Mouse (Mus musculus): ENCODE measurements around the gene Asb10.
A peak's percentile ranks its signal among the peaks of the same experiment; 100 is the strongest.

Gene Asb10

GRCm38 (mm10) chr5:24492546-24493285, 48.1 kb downstream of the Asb10 start:
- no peak for DNase-seq (ENCODE audit: low read depth, low spot score)

GRCm38 (mm10) chr5:24490413-24490920, 50.3 kb downstream of the Asb10 start:
- no peak for DNase-seq (ENCODE audit: low read depth, low spot score)

- no peak for DNase-seq (ENCODE audit: low read depth, low spot score)
These were observed 54.0 kb downstream of the Asb10 start for GRCm38 (mm10) chr5:24486738-24487137.

GRCm38 (mm10) chr5:24486097-24486496, 54.7 kb downstream of the Asb10 start:
- DNase-seq (ENCODE audit: low read depth, low spot score) = peak; percentile 90

DNA sequence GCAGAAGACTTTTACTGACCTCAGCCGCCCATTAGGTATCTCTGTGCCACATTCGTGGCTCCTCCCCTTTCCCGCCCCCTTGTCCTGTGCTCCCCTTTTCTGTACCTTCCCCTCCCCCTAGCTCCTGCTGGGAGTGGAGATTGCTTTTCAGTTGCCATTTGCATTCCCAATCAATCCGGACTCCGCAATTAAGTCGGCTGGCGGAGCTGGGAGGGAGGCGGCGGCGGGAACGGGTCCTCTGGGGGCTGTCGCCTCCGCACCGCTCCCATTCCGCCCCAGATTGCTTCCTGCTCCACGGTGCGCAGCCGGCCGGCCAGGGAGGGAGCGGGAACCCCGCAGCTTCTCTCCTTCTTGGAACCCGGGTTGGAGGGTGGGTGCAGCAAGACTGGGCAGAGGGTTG, 55.8 kb downstream of the Asb10 start:
- no peak for DNase-seq (ENCODE audit: low read depth, low spot score)

- peak; percentile 84 for DNase-seq (ENCODE audit: low read depth, low spot score)
These were observed 57.5 kb downstream of the Asb10 start for GRCm38 (mm10) chr5:24483326-24483725.
